Mouse (Mus musculus): ENCODE measurements around the gene Abhd17a. TPM values are rescaled to one million over a fixed set of nuclear protein-coding genes. Genes with fewer than 3 reads are reported as not detected.

Abhd17a gene
- total and polyA plus RNA-seq, 2 experiments from 2014 or later = 88.2 to 194 TPM

- TF ChIP-seq CTCF (IDR thresholded peaks at IDR 0.05; ENCODE audit: low read depth) (no peak), EP300 (IDR thresholded peaks at IDR 0.05; ENCODE audit: low read depth) (0 out of 2 replicates have a peak, but pooled peaks have one; percentile 17)
- no peak for ATAC-seq (ENCODE audit: insufficient read depth, low read depth)
These were observed 33.5 kb upstream of the Abhd17a start for GRCm38 (mm10) chr10:80623457-80624191.

GRCm38 (mm10) chr10:80622661-80623456 is 32.7 kb upstream of the Abhd17a start, which contains the start of gene Csnk1g2:
Csnk1g2 (plus strand) TSS chr10:80622838.
- H3K9me3 ChIP-seq (replicated peaks; ENCODE audit: control insufficient read depth, low read length) = no peaks in the 10 kb centered on the region
- no peaks in the 10 kb centered on the region; the same call in 1 of the 2 replicates for H3K36me3 ChIP-seq (replicated peaks; ENCODE audit: control insufficient read depth, insufficient read depth, low read length)
- peak within 1 kb of the TSS; percentile 88 for H3K27ac ChIP-seq (ENCODE audit: low read depth)
- TF ChIP-seq CTCF (IDR thresholded peaks at IDR 0.05; ENCODE audit: low read depth) (no peak), EP300 (IDR thresholded peaks at IDR 0.05; ENCODE audit: low read depth) (peak; percentile 13; the same call in 1 of the 2 replicates)
- under 1% methylated on average over 72 of the region's 85 CpGs for WGBS
- H3K4me3 ChIP-seq (ENCODE audit: low read depth, low read length) = peak within 1 kb of the TSS; percentile 82
- peaks cover 33% of the 10 kb centered on the region for H3K4me1 ChIP-seq (ENCODE audit: control insufficient read depth, insufficient read depth)
- no peaks in the 10 kb centered on the region for H3K27me3 ChIP-seq (ENCODE audit: control insufficient read depth, insufficient read depth, low read length)
- peak within 1 kb of the TSS; percentile 77 for H3K9ac ChIP-seq (replicated peaks; ENCODE audit: low read depth, low read length)
- peak; percentile 36 for ATAC-seq (ENCODE audit: insufficient read depth, low read depth)
- peak; percentile 27 for DNase-seq (ENCODE audit: low spot score)
- H3K4me2 ChIP-seq (ENCODE audit: low read depth, low read length) = peak within 1 kb of the TSS; percentile 85

More at GRCm38 (mm10) chr10:80623457-80624191, 33.5 kb upstream of the Abhd17a start:
- WGBS = 12% methylated on average over 15 of the region's 15 CpGs
- peak; percentile 26 for DNase-seq (ENCODE audit: low spot score)
- H3K4me1 ChIP-seq (ENCODE audit: control insufficient read depth, insufficient read depth) = peaks cover 31% of the 10 kb centered on the region
- H3K9ac ChIP-seq (replicated peaks; ENCODE audit: low read depth, low read length) = peak overlapping the region; percentile 77
- peak overlapping the region; percentile 82 for H3K4me3 ChIP-seq (ENCODE audit: low read depth, low read length)
- no peaks in the 10 kb centered on the region; the same call in 1 of the 2 replicates for H3K36me3 ChIP-seq (replicated peaks; ENCODE audit: control insufficient read depth, insufficient read depth, low read length)
- H3K27me3 ChIP-seq (ENCODE audit: control insufficient read depth, insufficient read depth, low read length) = no peaks in the 10 kb centered on the region
- H3K9me3 ChIP-seq (replicated peaks; ENCODE audit: control insufficient read depth, low read length) = no peaks in the 10 kb centered on the region
- H3K27ac ChIP-seq (ENCODE audit: low read depth) = peak overlapping the region; percentile 88
- peak overlapping the region; percentile 85 for H3K4me2 ChIP-seq (ENCODE audit: low read depth, low read length)

- ATAC-seq (ENCODE audit: insufficient read depth, low read depth) (peak; percentile 96), DNase-seq (ENCODE audit: low spot score) (peak; percentile 100)
- H3K36me3 ChIP-seq (replicated peaks; ENCODE audit: control insufficient read depth, insufficient read depth, low read length) = no peaks in the 10 kb centered on the region; the same call in 1 of the 2 replicates
- H3K4me3 ChIP-seq (ENCODE audit: low read depth, low read length) = peak overlapping the region; percentile 82
- no peak for TF ChIP-seq CTCF (IDR thresholded peaks at IDR 0.05; ENCODE audit: low read depth)
- peak; percentile 85 for TF ChIP-seq EP300 (IDR thresholded peaks at IDR 0.05; ENCODE audit: low read depth)
- no peaks in the 10 kb centered on the region for H3K9me3 ChIP-seq (replicated peaks; ENCODE audit: control insufficient read depth, low read length)
- H3K4me1 ChIP-seq (ENCODE audit: control insufficient read depth, insufficient read depth) = peaks cover 26% of the 10 kb centered on the region
- H3K27me3 ChIP-seq (ENCODE audit: control insufficient read depth, insufficient read depth, low read length) = no peaks in the 10 kb centered on the region
- peak overlapping the region; percentile 58 for H3K4me2 ChIP-seq (ENCODE audit: low read depth, low read length)
- WGBS = under 1% methylated on average over 64 of the region's 64 CpGs
- H3K27ac ChIP-seq (ENCODE audit: low read depth) = peak overlapping the region; percentile 85
- H3K9ac ChIP-seq (replicated peaks; ENCODE audit: low read depth, low read length) = peak overlapping the region; percentile 77; the same call in 1 of the 2 replicates
These were observed 32.0 kb upstream of the Abhd17a start for GRCm38 (mm10) chr10:80621940-80622660.

GRCm38 (mm10) chr10:80621690-80621939 is 31.5 kb upstream of the Abhd17a start:
- 0 out of 2 replicates have a peak overlapping the region, but pooled peaks have one; percentile 9 for H3K9ac ChIP-seq (replicated peaks; ENCODE audit: low read depth, low read length)
- peak overlapping the region; percentile 58 for H3K4me2 ChIP-seq (ENCODE audit: low read depth, low read length)
- no peak for ATAC-seq (ENCODE audit: insufficient read depth, low read depth)
- H3K27ac ChIP-seq (ENCODE audit: low read depth) = peak overlapping the region; percentile 85
- 1% methylated on average over 9 of the region's 9 CpGs for WGBS
- peak overlapping the region; percentile 82 for H3K4me3 ChIP-seq (ENCODE audit: low read depth, low read length)
- no peak for DNase-seq (ENCODE audit: low spot score)
- H3K9me3 ChIP-seq (replicated peaks; ENCODE audit: control insufficient read depth, low read length) = no peaks in the 10 kb centered on the region
- H3K36me3 ChIP-seq (replicated peaks; ENCODE audit: control insufficient read depth, insufficient read depth, low read length) = no peaks in the 10 kb centered on the region; the same call in 1 of the 2 replicates
- peaks cover 26% of the 10 kb centered on the region for H3K4me1 ChIP-seq (ENCODE audit: control insufficient read depth, insufficient read depth)
- H3K27me3 ChIP-seq (ENCODE audit: control insufficient read depth, insufficient read depth, low read length) = no peaks in the 10 kb centered on the region
- TF ChIP-seq EP300 (IDR thresholded peaks at IDR 0.05; ENCODE audit: low read depth) (no peak), CTCF (IDR thresholded peaks at IDR 0.05; ENCODE audit: low read depth) (no peak)
